ENCODE assay signal across 8 mouse cellular contexts in genomic region chr17:34849722-34850516, GRCm38 (mm10). TPM values are rescaled to one million over a fixed set of nuclear protein-coding genes. Genes with fewer than 3 reads are reported as not detected.
DNase-seq lines count a peak whose midpoint lies in the region; ATAC-seq and TF ChIP-seq lines count a peak whose summit lies in the region.

TSS of gene Skiv2l (minus strand) at chr17:34850210.
TSS of gene Nelfe (plus strand) at chr17:34850391.

- H3K9me3 ChIP-seq in hindbrain, embryonic 10.5 days: no peaks in the 10 kb centered on the region
- no peaks in the 10 kb centered on the region for H3K9me3 ChIP-seq in lung, postnatal 0 days (ENCODE audit: low read length)

- peak; percentile 99 for DNase-seq in MN1 (ENCODE audit: low spot score)
- peak; percentile 97 for DNase-seq in cerebellum, adult 9-10 months
- DNase-seq in hindbrain, embryonic 10.5 days (ENCODE audit: low spot score): peak; percentile 98
- DNase-seq in layer of hippocampus, adult 9-11 months: peak; percentile 98
- peak; percentile 99 for DNase-seq in lung, postnatal 0 days (ENCODE audit: low spot score)
- DNase-seq in ovary, postnatal 14 days (ENCODE audit: low spot score): peak; percentile 97
- DNase-seq in thymus, postnatal 14 days: peak; percentile 99

- no peak for TF ChIP-seq EP300 in lung, postnatal 0 days (IDR thresholded peaks at IDR 0.05)

- no peak for TF ChIP-seq CTCF in lung, postnatal 0 days (IDR thresholded peaks at IDR 0.05)

- H3K4me1 ChIP-seq in hindbrain, embryonic 10.5 days (replicated peaks): peaks cover 27% of the 10 kb centered on the region
- peaks cover 7% of the 10 kb centered on the region for H3K4me1 ChIP-seq in lung, postnatal 0 days (ENCODE audit: insufficient read depth, low read depth, low read length)

- no peaks in the 10 kb centered on the region for H3K27me3 ChIP-seq in hindbrain, embryonic 10.5 days (ENCODE audit: insufficient read depth, poor library complexity, severe bottlenecking)
- H3K27me3 ChIP-seq in lung, postnatal 0 days (replicated peaks; ENCODE audit: insufficient read depth, low read length): no peaks in the 10 kb centered on the region

- H3K9ac ChIP-seq in lung, postnatal 0 days (replicated peaks; ENCODE audit: low read depth): peak within 1 kb of the TSS; percentile 75

- H3K4me3 ChIP-seq in hindbrain, embryonic 10.5 days: peak within 1 kb of the TSS; percentile 72
- peak within 1 kb of the TSS; percentile 86 for H3K4me3 ChIP-seq in lung, postnatal 0 days (ENCODE audit: low read depth, low read length)

- H3K36me3 ChIP-seq in hindbrain, embryonic 10.5 days: peaks cover 63% of the 10 kb centered on the region
- H3K36me3 ChIP-seq in lung, postnatal 0 days (ENCODE audit: insufficient read depth, low read length): peaks cover 35% of the 10 kb centered on the region

- peak within 1 kb of the TSS; percentile 86 for H3K27ac ChIP-seq in hindbrain, embryonic 10.5 days
- H3K27ac ChIP-seq in lung, postnatal 0 days (ENCODE audit: low read length): peak within 1 kb of the TSS; percentile 59

- peak; percentile 98 for ATAC-seq in frontal cortex, adult (ENCODE audit: low TSS enrichment)
- ATAC-seq in lung, postnatal 0 days: peak; percentile 99

- under 1% methylated on average over 65 of the region's 65 CpGs for WGBS in hindbrain, embryonic 10.5 days
- under 1% methylated on average over 50 of the region's 65 CpGs for WGBS in lung, postnatal 0 days

- H3K4me2 ChIP-seq in lung, postnatal 0 days (replicated peaks; ENCODE audit: low read depth, low read length): peak within 1 kb of the TSS; percentile 99

RNA-seq across cellular contexts. Expression of gene Skiv2l, which starts in this region (rescaled TPM):
- 58.2 and 65.1 TPM in 2 replicates for polyA plus RNA-seq in hindbrain, embryonic 10.5 days (2016; fragmentation: Nextera tagmentation; extraction: Ambion mirVana)
- 30.6 and 32.1 TPM in 2 replicates for polyA plus RNA-seq in lung, postnatal 0 days (2015; fragmentation: Nextera tagmentation; extraction: Ambion mirVana)

RNA-seq across cellular contexts. Expression of gene Nelfe, which starts in this region (rescaled TPM):
- polyA plus RNA-seq in hindbrain, embryonic 10.5 days (2016; fragmentation: Nextera tagmentation; extraction: Ambion mirVana): 137 and 139 TPM in 2 replicates
- polyA plus RNA-seq in lung, postnatal 0 days (2015; fragmentation: Nextera tagmentation; extraction: Ambion mirVana): 45.0 and 49.0 TPM in 2 replicates

Comparison
In these comparisons a context has a peak if more than half of its experiments do, and no peak if none do; other contexts are left out.
1. Peak in every context shown above with its lines: DNase-seq, ATAC-seq, H3K4me3 ChIP-seq and H3K27ac ChIP-seq.